Mouse (Mus musculus): ENCODE measurements at regions not wholly inside any gene's neighbourhood (a gene's known extent, or its start where the extent isn't known, plus 50 kb on each side); places are given as distances from the start of the nearest gene placed in this dataset.
"Not testable (repeated sequence)": the region's sequence is repeated elsewhere in the genome, so short reads cannot be mapped to it uniquely, and the experiment has no call there.

- WGBS (ENCODE audit: insufficient replicate concordance) = 63% methylated on average over 2 of the region's 2 CpGs
- Histone ChIP-seq H3K4me1 (ENCODE audit: control insufficient read depth, insufficient read depth, low read length) (no peaks in the 10 kb centered on the region), H3K4me2 (no peak overlapping the region), H3K36me3 (ENCODE audit: control insufficient read depth, insufficient read depth, low read length) (no peaks in the 10 kb centered on the region), H3K9ac (ENCODE audit: low read depth, low read length) (no peak overlapping the region), H3K9me3 (replicated peaks; ENCODE audit: control insufficient read depth, low read length) (no peaks in the 10 kb centered on the region), H3K27me3 (ENCODE audit: control insufficient read depth, insufficient read depth, low read length) (no peaks in the 10 kb centered on the region), H3K4me3 (ENCODE audit: low read depth, low read length) (no peak overlapping the region), H3K27ac (ENCODE audit: low read depth, low read length) (no peak overlapping the region)
- no peak for ATAC-seq (replicated peaks; ENCODE audit: insufficient number of reproducible peaks, low FRiP score, low TSS enrichment)
These were observed 223.9 kb downstream of the Utp18 start for GRCm38 (mm10) chr11:93661657-93662056.

GRCm38 (mm10) chr11:93660379-93660778, 225.2 kb downstream of the Utp18 start:
- no peak overlapping the region for H3K27ac ChIP-seq (ENCODE audit: low read depth, low read length)
- WGBS (ENCODE audit: insufficient replicate concordance) = 87% methylated on average over 7 of the region's 7 CpGs
- H3K4me3 ChIP-seq (ENCODE audit: low read depth, low read length) = no peak overlapping the region
- ATAC-seq (replicated peaks; ENCODE audit: insufficient number of reproducible peaks, low FRiP score, low TSS enrichment) = no peak
- H3K9ac ChIP-seq (ENCODE audit: low read depth, low read length) = no peak overlapping the region
- no peaks in the 10 kb centered on the region for H3K36me3 ChIP-seq (ENCODE audit: control insufficient read depth, insufficient read depth, low read length)
- no peaks in the 10 kb centered on the region for H3K9me3 ChIP-seq (replicated peaks; ENCODE audit: control insufficient read depth, low read length)
- no peak overlapping the region for H3K4me2 ChIP-seq
- H3K27me3 ChIP-seq (ENCODE audit: control insufficient read depth, insufficient read depth, low read length) = no peaks in the 10 kb centered on the region
- no peaks in the 10 kb centered on the region for H3K4me1 ChIP-seq (ENCODE audit: control insufficient read depth, insufficient read depth, low read length)

GRCm38 (mm10) chr11:93658719-93659118, 226.8 kb downstream of the Utp18 start:
- Histone ChIP-seq H3K27ac (ENCODE audit: low read depth, low read length) (no peak overlapping the region), H3K4me1 (ENCODE audit: control insufficient read depth, insufficient read depth, low read length) (no peaks in the 10 kb centered on the region), H3K9ac (ENCODE audit: low read depth, low read length) (no peak overlapping the region), H3K4me3 (ENCODE audit: low read depth, low read length) (no peak overlapping the region), H3K9me3 (replicated peaks; ENCODE audit: control insufficient read depth, low read length) (no peaks in the 10 kb centered on the region), H3K36me3 (ENCODE audit: control insufficient read depth, insufficient read depth, low read length) (no peaks in the 10 kb centered on the region), H3K4me2 (no peak overlapping the region), H3K27me3 (ENCODE audit: control insufficient read depth, insufficient read depth, low read length) (no peaks in the 10 kb centered on the region)
- ATAC-seq (replicated peaks; ENCODE audit: insufficient number of reproducible peaks, low FRiP score, low TSS enrichment) = no peak
- WGBS (ENCODE audit: insufficient replicate concordance) = 76% methylated on average over 8 of the region's 8 CpGs

GRCm38 (mm10) chr11:93655602-93656239, 229.8 kb downstream of the Utp18 start:
- Histone ChIP-seq H3K27me3 (ENCODE audit: control insufficient read depth, insufficient read depth, low read length) (no peaks in the 10 kb centered on the region), H3K36me3 (ENCODE audit: control insufficient read depth, insufficient read depth, low read length) (no peaks in the 10 kb centered on the region), H3K4me1 (ENCODE audit: control insufficient read depth, insufficient read depth, low read length) (no peaks in the 10 kb centered on the region), H3K4me3 (ENCODE audit: low read depth, low read length) (no peak overlapping the region), H3K9me3 (replicated peaks; ENCODE audit: control insufficient read depth, low read length) (no peaks in the 10 kb centered on the region), H3K27ac (ENCODE audit: low read depth, low read length) (no peak overlapping the region), H3K9ac (ENCODE audit: low read depth, low read length) (no peak overlapping the region), H3K4me2 (no peak overlapping the region)
- no peak for ATAC-seq (replicated peaks; ENCODE audit: insufficient number of reproducible peaks, low FRiP score, low TSS enrichment)
- WGBS (ENCODE audit: insufficient replicate concordance) = 89% methylated on average over 9 of the region's 9 CpGs

- no peak for ATAC-seq (replicated peaks; ENCODE audit: insufficient number of reproducible peaks, low FRiP score, low TSS enrichment)
- no peak overlapping the region for H3K9ac ChIP-seq (ENCODE audit: low read depth, low read length)
- H3K4me1 ChIP-seq (ENCODE audit: control insufficient read depth, insufficient read depth, low read length) = no peaks in the 10 kb centered on the region
- H3K9me3 ChIP-seq (replicated peaks; ENCODE audit: control insufficient read depth, low read length) = no peaks in the 10 kb centered on the region
- WGBS (ENCODE audit: insufficient replicate concordance) = 84% methylated on average over 3 of the region's 3 CpGs
- H3K27ac ChIP-seq (ENCODE audit: low read depth, low read length) = no peak overlapping the region
- no peak overlapping the region for H3K4me2 ChIP-seq
- no peak overlapping the region for H3K4me3 ChIP-seq (ENCODE audit: low read depth, low read length)
- H3K27me3 ChIP-seq (ENCODE audit: control insufficient read depth, insufficient read depth, low read length) = no peaks in the 10 kb centered on the region
- no peaks in the 10 kb centered on the region for H3K36me3 ChIP-seq (ENCODE audit: control insufficient read depth, insufficient read depth, low read length)
These were observed 232.2 kb downstream of the Utp18 start for GRCm38 (mm10) chr11:93653401-93653800.

- ATAC-seq (replicated peaks; ENCODE audit: insufficient number of reproducible peaks, low FRiP score, low TSS enrichment); H3K36me3 ChIP-seq (ENCODE audit: control insufficient read depth, insufficient read depth, low read length); H3K9me3 ChIP-seq (replicated peaks; ENCODE audit: control insufficient read depth, low read length); H3K4me1 ChIP-seq (ENCODE audit: control insufficient read depth, insufficient read depth, low read length); H3K27ac ChIP-seq (ENCODE audit: low read depth, low read length); H3K4me2 ChIP-seq; H3K4me3 ChIP-seq (ENCODE audit: low read depth, low read length); H3K27me3 ChIP-seq (ENCODE audit: control insufficient read depth, insufficient read depth, low read length); H3K9ac ChIP-seq (ENCODE audit: low read depth, low read length): not testable (repeated sequence)
These were observed 233.6 kb downstream of the Utp18 start for GRCm38 (mm10) chr11:93651966-93652365.
